In the genomic region with DNA sequence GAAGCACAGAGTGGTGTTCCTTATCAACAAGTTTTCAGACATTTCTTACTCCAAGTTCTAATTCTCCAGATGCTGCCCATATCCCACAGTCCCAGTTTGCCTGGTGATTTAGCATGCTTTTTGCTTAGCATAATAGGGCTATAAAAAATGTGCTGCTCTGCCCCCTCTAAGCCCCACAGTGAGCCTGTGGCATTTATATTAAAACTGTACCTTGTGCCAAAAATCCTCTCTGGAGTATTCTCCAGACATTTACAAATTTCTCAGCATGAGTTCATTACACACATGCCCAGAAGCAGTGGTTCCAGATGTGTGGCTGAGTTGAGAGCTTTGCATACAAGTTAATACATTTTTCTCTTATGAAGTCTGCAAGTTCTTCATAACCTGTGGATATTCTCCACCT, we compare ENCODE assay signal across 18 mouse cellular contexts. TPM values are rescaled to one million over a fixed set of nuclear protein-coding genes. Genes with fewer than 3 reads are reported as not detected.
"Had no signal": no experiment of that assay in that cellular context is flagged by ENCODE, and none has a peak within 500 bp of the region (broad histone marks: within the 10 kb centered on the region; RNA-seq: fewer than 3 reads in every experiment).

No protein-coding gene starts in this region.

- H3K9ac ChIP-seq: kidney, embryonic 15.5 days; liver, embryonic 15.5 days; lung, embryonic 14.5 days; midbrain, embryonic 12.5 days; neural tube, embryonic 15.5 days had no signal

- H3K4me2 ChIP-seq: kidney, embryonic 15.5 days; liver, embryonic 11.5 days; liver, embryonic 15.5 days; lung, embryonic 14.5 days; midbrain, embryonic 12.5 days; neural tube, embryonic 15.5 days had no signal

- H3K27me3 ChIP-seq: kidney, embryonic 15.5 days; liver, embryonic 15.5 days; midbrain, embryonic 12.5 days; neural tube, embryonic 15.5 days had no signal

- H3K4me1 ChIP-seq: kidney, embryonic 15.5 days; liver, embryonic 15.5 days; midbrain, embryonic 12.5 days had no signal

- DNase-seq: kidney, adult 2 months; kidney, postnatal 25 days; layer of hippocampus, adult 9-11 months; lung, embryonic 14.5 days; lung, postnatal 10 days; lung, postnatal 4 days; thymus, postnatal 4 days had no signal

- H3K4me3 ChIP-seq: kidney, embryonic 15.5 days; liver, embryonic 15.5 days; midbrain, embryonic 12.5 days; myocyte; neural tube, embryonic 15.5 days had no signal

- H3K9me3 ChIP-seq: kidney, embryonic 15.5 days; liver, embryonic 15.5 days; midbrain, embryonic 12.5 days; neural tube, embryonic 15.5 days had no signal

- H3K27ac ChIP-seq: kidney, embryonic 15.5 days; liver, embryonic 15.5 days; midbrain, embryonic 12.5 days; neural tube, embryonic 15.5 days; stomach, postnatal 0 days had no signal

- H3K36me3 ChIP-seq: kidney, embryonic 15.5 days; liver, embryonic 15.5 days; midbrain, embryonic 12.5 days; neural tube, embryonic 15.5 days had no signal

RNA-seq across cellular contexts. Expression of a gene that starts 46.1 kb away (rescaled TPM):
- total RNA-seq: layer of hippocampus, adult 18-20 months; left cerebral cortex, postnatal 36 days; megakaryocyte, adult 5-6 weeks had no signal
- polyA plus RNA-seq: kidney, adult 2 months; kidney, embryonic 15.5 days; liver, embryonic 11.5 days; liver, embryonic 15.5 days; lung, embryonic 14.5 days; midbrain, embryonic 12.5 days; myocyte; neural tube, embryonic 11.5 days; neural tube, embryonic 15.5 days; stomach, postnatal 0 days had no signal
